Mouse (Mus musculus): ENCODE data around the gene Ncoa5. TPM values are rescaled to one million over a fixed set of nuclear protein-coding genes. Genes with fewer than 3 reads are reported as not detected.

Gene Ncoa5
- polyA plus RNA-seq, 1 experiment from 2014 or later, result 21.6 TPM

GRCm38 (mm10) chr2:165001958-165002357, 32.7 kb downstream of the Ncoa5 start:
- Histone ChIP-seq H3K4me3 (ENCODE audit: low read depth, low read length) (no peak overlapping the region), H3K4me1 (ENCODE audit: insufficient read depth, low read depth, low read length) (peaks cover 13% of the 10 kb centered on the region; the same call in 1 of the 2 replicates), H3K9ac (replicated peaks; ENCODE audit: low read depth) (no peak overlapping the region), H3K27me3 (replicated peaks; ENCODE audit: insufficient read depth, low read length) (0 out of 2 replicates have a peak, but pooled peaks cover 5% of the 10 kb centered on the region), H3K27ac (ENCODE audit: low read length) (no peak overlapping the region), H3K9me3 (ENCODE audit: low read length) (no peaks in the 10 kb centered on the region), H3K36me3 (ENCODE audit: insufficient read depth, low read length) (peaks cover 36% of the 10 kb centered on the region), H3K4me2 (replicated peaks; ENCODE audit: low read depth, low read length) (no peak overlapping the region)
- 83% methylated on average over 13 of the region's 13 CpGs for WGBS
- DNase-seq (ENCODE audit: low spot score), result no peak
- ATAC-seq, result no peak
- no peak for TF ChIP-seq CTCF (IDR thresholded peaks at IDR 0.05)
- TF ChIP-seq EP300 (IDR thresholded peaks at IDR 0.05), result no peak

GRCm38 (mm10) chr2:164997721-164998428, 36.8 kb downstream of the Ncoa5 start:
- peak overlapping the region; percentile 38 for H3K4me3 ChIP-seq (ENCODE audit: low read depth, low read length)
- H3K27ac ChIP-seq (ENCODE audit: low read length), result no peak overlapping the region
- H3K4me2 ChIP-seq (replicated peaks; ENCODE audit: low read depth, low read length), result peak overlapping the region; percentile 72
- peak; percentile 51 for ATAC-seq
- H3K9ac ChIP-seq (replicated peaks; ENCODE audit: low read depth), result no peak overlapping the region; the same call in 1 of the 2 replicates
- H3K27me3 ChIP-seq (replicated peaks; ENCODE audit: insufficient read depth, low read length), result 0 out of 2 replicates have a peak, but pooled peaks cover 5% of the 10 kb centered on the region
- WGBS, result under 1% methylated on average over 48 of the region's 52 CpGs
- peaks cover 18% of the 10 kb centered on the region for H3K36me3 ChIP-seq (ENCODE audit: insufficient read depth, low read length)
- DNase-seq (ENCODE audit: low spot score), result peak; percentile 23
- peaks cover 13% of the 10 kb centered on the region; the same call in 1 of the 2 replicates for H3K4me1 ChIP-seq (ENCODE audit: insufficient read depth, low read depth, low read length)
- TF ChIP-seq EP300 (IDR thresholded peaks at IDR 0.05), result no peak
- TF ChIP-seq CTCF (IDR thresholded peaks at IDR 0.05), result no peak
- no peaks in the 10 kb centered on the region for H3K9me3 ChIP-seq (ENCODE audit: low read length)

- 0 out of 2 replicates have a peak, but pooled peaks cover 5% of the 10 kb centered on the region for H3K27me3 ChIP-seq (replicated peaks; ENCODE audit: insufficient read depth, low read length)
- H3K4me2 ChIP-seq (replicated peaks; ENCODE audit: low read depth, low read length), result peak overlapping the region; percentile 72
- H3K27ac ChIP-seq (ENCODE audit: low read length), result no peak overlapping the region
- peaks cover 13% of the 10 kb centered on the region; the same call in 1 of the 2 replicates for H3K4me1 ChIP-seq (ENCODE audit: insufficient read depth, low read depth, low read length)
- ATAC-seq, result peak; percentile 37; the same call in 1 of the 2 replicates
- H3K4me3 ChIP-seq (ENCODE audit: low read depth, low read length), result peak overlapping the region; percentile 38
- 8% methylated on average over 43 of the region's 49 CpGs for WGBS
- peaks cover 16% of the 10 kb centered on the region for H3K36me3 ChIP-seq (ENCODE audit: insufficient read depth, low read length)
- no peaks in the 10 kb centered on the region for H3K9me3 ChIP-seq (ENCODE audit: low read length)
- TF ChIP-seq CTCF (IDR thresholded peaks at IDR 0.05) (no peak), EP300 (IDR thresholded peaks at IDR 0.05) (no peak)
- no peak for DNase-seq (ENCODE audit: low spot score)
- H3K9ac ChIP-seq (replicated peaks; ENCODE audit: low read depth), result no peak overlapping the region
Observed at GRCm38 (mm10) chr2:164996848-164997720, 37.6 kb downstream of the Ncoa5 start.

- Histone ChIP-seq H3K27ac (ENCODE audit: low read length) (no peak overlapping the region), H3K36me3 (ENCODE audit: insufficient read depth, low read length) (peaks cover 5% of the 10 kb centered on the region; the same call in 1 of the 2 replicates), H3K9ac (replicated peaks; ENCODE audit: low read depth) (no peak overlapping the region), H3K4me3 (ENCODE audit: low read depth, low read length) (no peak overlapping the region), H3K4me2 (replicated peaks; ENCODE audit: low read depth, low read length) (no peak overlapping the region), H3K4me1 (ENCODE audit: insufficient read depth, low read depth, low read length) (peaks cover 13% of the 10 kb centered on the region; the same call in 1 of the 2 replicates), H3K9me3 (ENCODE audit: low read length) (no peaks in the 10 kb centered on the region), H3K27me3 (replicated peaks; ENCODE audit: insufficient read depth, low read length) (0 out of 2 replicates have a peak, but pooled peaks cover 5% of the 10 kb centered on the region)
- DNase-seq (ENCODE audit: low spot score) (no peak), ATAC-seq (no peak)
- TF ChIP-seq EP300 (IDR thresholded peaks at IDR 0.05), result no peak
- TF ChIP-seq CTCF (IDR thresholded peaks at IDR 0.05), result no peak
- 74% methylated on average over 11 of the region's 11 CpGs for WGBS
Observed at GRCm38 (mm10) chr2:164995976-164996375, 38.7 kb downstream of the Ncoa5 start.

- H3K4me2 ChIP-seq (replicated peaks; ENCODE audit: low read depth, low read length), result no peak overlapping the region
- H3K27ac ChIP-seq (ENCODE audit: low read length), result no peak overlapping the region
- H3K9ac ChIP-seq (replicated peaks; ENCODE audit: low read depth), result no peak overlapping the region
- H3K4me1 ChIP-seq (ENCODE audit: insufficient read depth, low read depth, low read length), result peaks cover 13% of the 10 kb centered on the region; the same call in 1 of the 2 replicates
- TF ChIP-seq CTCF (IDR thresholded peaks at IDR 0.05) (no peak), EP300 (IDR thresholded peaks at IDR 0.05) (no peak)
- H3K9me3 ChIP-seq (ENCODE audit: low read length), result no peaks in the 10 kb centered on the region
- DNase-seq (ENCODE audit: low spot score) (no peak), ATAC-seq (no peak)
- H3K27me3 ChIP-seq (replicated peaks; ENCODE audit: insufficient read depth, low read length), result 0 out of 2 replicates have a peak, but pooled peaks cover 5% of the 10 kb centered on the region
- WGBS, result 54% methylated on average over 21 of the region's 21 CpGs
- H3K4me3 ChIP-seq (ENCODE audit: low read depth, low read length), result no peak overlapping the region
- no peaks in the 10 kb centered on the region for H3K36me3 ChIP-seq (ENCODE audit: insufficient read depth, low read length)
Observed at GRCm38 (mm10) chr2:164994659-164995428, 39.8 kb downstream of the Ncoa5 start.

Measured in lung, postnatal 0 days (tissue).